Mouse (Mus musculus) stomach, embryonic 14.5 days (tissue): ENCODE results near the gene Twsg1. TPM values are rescaled to one million over a fixed set of nuclear protein-coding genes. Genes with fewer than 3 reads are reported as not detected.

ENCODE experiments used
- ATAC-seq: fragments of 200-750 bp; cut with Nextera tagmentation; 2 replicates; pipeline ENCODE4 v1.8.0; 2017; ENCODE audit warnings: low read depth, moderate TSS enrichment; ENCODE audit not compliant: insufficient number of reproducible peaks, insufficient read depth, low FRiP score
- H3K27ac ChIP-seq: fragments of 300-500 bp; sonication (generic); 2 replicates; pipeline ENCODE4 v1.5.1; 2014; ENCODE audit warnings: mild to moderate bottlenecking, low read length, moderate library complexity, mixed read lengths
- H3K27me3 ChIP-seq: fragments of 300-500 bp; sonication (generic); 2 replicates; pipeline ENCODE4 v1.6.1; 2014; ENCODE audit warnings: low read length, control low read depth, mixed read lengths; ENCODE audit not compliant: control insufficient read depth, insufficient read depth
- H3K36me3 ChIP-seq: fragments of 300-500 bp; sonication (generic); 2 replicates; pipeline ENCODE4 v1.6.1; 2014; ENCODE audit warnings: mild to moderate bottlenecking, control low read depth, low read length, moderate library complexity, mixed read lengths; ENCODE audit not compliant: control insufficient read depth, insufficient read depth
- H3K4me1 ChIP-seq: fragments of 300-500 bp; sonication (generic); 2 replicates; pipeline ENCODE4 v1.6.1; 2014; ENCODE audit warnings: low read length, control low read depth, mixed read lengths; ENCODE audit not compliant: control insufficient read depth, insufficient read depth
- H3K4me2 ChIP-seq: fragments of 300-500 bp; sonication (generic); replicated peaks from 2 replicates; pipeline ENCODE4 v1.6.1; 2014; ENCODE audit warnings: low read depth, low read length, control low read depth
- H3K4me3 ChIP-seq: fragments of 300-500 bp; sonication (generic); 2 replicates; pipeline ENCODE4 v1.5.1; 2014; ENCODE audit warnings: low read depth, low read length, control low read depth
- H3K9ac ChIP-seq: fragments of 300-500 bp; sonication (generic); replicated peaks from 2 replicates; pipeline ENCODE4 v1.6.1; 2014; ENCODE audit warnings: low read depth, mild to moderate bottlenecking, control low read depth, low read length, moderate library complexity, mixed read lengths
- H3K9me3 ChIP-seq: fragments of 300-500 bp; sonication (generic); 2 replicates; pipeline ENCODE4 v1.6.1; 2016; ENCODE audit warnings: low read depth, low read length, control low read depth; ENCODE audit not compliant: control insufficient read depth
- WGBS: fragments of 180-500 bp; shearing (Covaris S2); extraction: QIAGEN DNeasy Blood & Tissue Kit; methylation state at CpG from one replicate; pipeline ENCODE4 v1.1.7; 2014; 5-methylcytosine and 5-hydroxymethylcytosine counted together
- polyA plus RNA-seq: library from polyadenylated mRNA; unstranded; fragments of >200 nt; fragmentation: Nextera tagmentation; extraction: Ambion mirVana; gene quantifications from 2 replicates; pipeline ENCODE4 v1.2.1, GENCODE M21; 2014

Twsg1 gene
- polyA plus RNA-seq, 1 experiment from 2014 or later = 159 TPM

DNA sequence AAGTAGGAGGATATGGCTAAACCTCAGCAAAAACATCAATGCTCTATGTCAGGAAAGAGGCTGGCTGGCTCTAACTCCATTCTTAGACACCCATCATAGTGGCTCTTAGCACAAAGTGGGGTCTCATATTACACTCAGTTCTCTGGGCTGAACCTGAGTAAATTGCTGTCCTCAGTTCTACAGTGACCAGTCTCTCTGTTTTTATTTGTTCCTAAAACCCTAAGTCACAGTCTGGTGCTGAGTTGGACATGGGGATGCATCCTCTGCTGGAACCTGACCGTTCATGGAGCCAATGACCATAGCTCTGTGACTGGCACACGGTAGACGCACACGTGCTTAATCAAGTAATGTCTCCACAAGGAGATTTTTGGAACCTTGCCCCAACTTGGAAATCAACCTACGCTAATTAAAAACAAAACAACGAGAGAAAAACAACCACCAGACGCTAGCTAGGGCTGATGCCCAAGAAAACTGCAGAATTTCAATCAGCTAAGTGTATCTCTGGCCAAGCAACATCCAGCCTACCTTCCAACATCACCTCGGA lies 6.8 kb upstream of the Twsg1 start:
- no peak overlapping the region for H3K4me3 ChIP-seq
- ATAC-seq = no peak
- WGBS = 91% methylated on average over 8 of the region's 8 CpGs
- H3K4me2 ChIP-seq = no peak overlapping the region
- no peaks in the 10 kb centered on the region for H3K4me1 ChIP-seq
- no peaks in the 10 kb centered on the region for H3K36me3 ChIP-seq
- no peaks in the 10 kb centered on the region for H3K9me3 ChIP-seq
- no peak overlapping the region for H3K27ac ChIP-seq
- no peaks in the 10 kb centered on the region for H3K27me3 ChIP-seq
- H3K9ac ChIP-seq = no peak overlapping the region

- Histone ChIP-seq H3K4me3 (no peak overlapping the region), H3K36me3 (no peaks in the 10 kb centered on the region), H3K9me3 (no peaks in the 10 kb centered on the region), H3K4me1 (no peaks in the 10 kb centered on the region), H3K27ac (no peak overlapping the region), H3K4me2 (no peak overlapping the region), H3K9ac (no peak overlapping the region), H3K27me3 (no peaks in the 10 kb centered on the region)
- ATAC-seq = no peak
- WGBS = 73% methylated on average over 14 of the region's 14 CpGs
Observed at GRCm38 (mm10) chr17:65956993-65957781, 6.2 kb upstream of the Twsg1 start.

- H3K4me1 ChIP-seq = no peaks in the 10 kb centered on the region
- no peak overlapping the region for H3K27ac ChIP-seq
- H3K4me3 ChIP-seq = no peak overlapping the region
- WGBS = 83% methylated on average over 3 of the region's 3 CpGs
- H3K36me3 ChIP-seq = no peaks in the 10 kb centered on the region
- no peak for ATAC-seq
- no peak overlapping the region for H3K9ac ChIP-seq
- H3K27me3 ChIP-seq = no peaks in the 10 kb centered on the region
- H3K4me2 ChIP-seq = no peak overlapping the region
- H3K9me3 ChIP-seq = no peaks in the 10 kb centered on the region
Observed at GRCm38 (mm10) chr17:65956140-65956539, 5.1 kb upstream of the Twsg1 start.

- Histone ChIP-seq H3K9me3 (no peaks in the 10 kb centered on the region), H3K36me3 (no peaks in the 10 kb centered on the region), H3K4me1 (0 out of 2 replicates have a peak, but pooled peaks cover 3% of the 10 kb centered on the region), H3K4me3 (no peak overlapping the region), H3K9ac (no peak overlapping the region), H3K27me3 (no peaks in the 10 kb centered on the region), H3K27ac (no peak overlapping the region), H3K4me2 (no peak overlapping the region)
- ATAC-seq = no peak
- 55% methylated on average over 4 of the region's 4 CpGs for WGBS
Observed at GRCm38 (mm10) chr17:65953959-65954358, 2.9 kb upstream of the Twsg1 start.

DNA sequence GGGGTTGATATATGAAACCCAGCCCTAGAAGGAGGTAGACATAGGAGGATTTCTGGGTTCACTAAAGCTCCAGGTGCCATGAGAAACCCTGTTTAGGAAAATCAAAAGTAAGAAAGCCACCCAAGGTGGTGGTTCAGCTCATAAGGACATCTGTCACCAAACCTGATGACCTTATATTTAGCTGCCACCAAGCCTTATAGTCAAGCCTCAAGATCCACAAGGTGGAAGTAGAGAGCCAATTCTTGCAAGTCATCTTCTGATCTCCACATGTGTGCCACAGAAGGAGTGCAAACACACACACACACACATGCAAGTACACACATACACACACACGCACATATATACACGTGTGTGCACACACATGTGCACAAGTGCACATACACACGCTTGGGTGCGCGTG lies 1.1 kb upstream of the Twsg1 start:
- H3K9ac ChIP-seq = no peak overlapping the region
- H3K36me3 ChIP-seq = peaks cover 6% of the 10 kb centered on the region; the same call in 1 of the 2 replicates
- no peak overlapping the region for H3K4me3 ChIP-seq
- no peak overlapping the region for H3K27ac ChIP-seq
- no peaks in the 10 kb centered on the region for H3K9me3 ChIP-seq
- 82% methylated on average over 5 of the region's 5 CpGs for WGBS
- no peaks in the 10 kb centered on the region for H3K27me3 ChIP-seq
- ATAC-seq = no peak
- no peak overlapping the region for H3K4me2 ChIP-seq
- 0 out of 2 replicates have a peak, but pooled peaks cover 3% of the 10 kb centered on the region for H3K4me1 ChIP-seq

DNA sequence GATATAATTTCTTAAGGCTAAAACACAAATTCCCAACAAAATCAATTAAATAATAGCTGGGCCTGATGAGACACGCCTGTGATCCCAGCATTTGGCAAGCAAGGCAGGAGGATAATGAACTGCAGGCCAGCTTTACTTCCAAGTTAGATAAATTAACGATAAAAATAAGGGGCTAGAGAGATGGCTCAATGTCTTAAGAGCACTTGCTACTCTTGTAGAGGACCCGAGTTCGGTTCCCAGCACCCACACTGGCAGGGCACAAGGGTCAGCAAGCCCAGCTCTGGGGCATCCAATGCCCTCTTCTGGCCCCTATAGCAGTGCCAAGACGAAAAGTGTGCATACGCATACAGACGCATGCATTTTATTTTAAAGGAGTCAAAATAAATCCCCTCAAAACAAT lies 843 bp downstream of the Twsg1 start:
- no peaks in the 10 kb centered on the region for H3K27me3 ChIP-seq
- WGBS = 29% methylated on average over 7 of the region's 7 CpGs
- peaks cover 6% of the 10 kb centered on the region; the same call in 1 of the 2 replicates for H3K36me3 ChIP-seq
- 0 out of 2 replicates have a peak, but pooled peaks cover 3% of the 10 kb centered on the region for H3K4me1 ChIP-seq
- peak overlapping the region; percentile 93 for H3K9ac ChIP-seq
- H3K9me3 ChIP-seq = no peaks in the 10 kb centered on the region
- no peak for ATAC-seq
- H3K4me3 ChIP-seq = peak overlapping the region; percentile 91
- H3K27ac ChIP-seq = no peak overlapping the region
- H3K4me2 ChIP-seq = peak overlapping the region; percentile 74

GRCm38 (mm10) chr17:65947307-65947706 lies 3.7 kb downstream of the Twsg1 start:
- no peaks in the 10 kb centered on the region for H3K27me3 ChIP-seq
- no peaks in the 10 kb centered on the region for H3K9me3 ChIP-seq
- H3K27ac ChIP-seq = no peak overlapping the region
- peaks cover 8% of the 10 kb centered on the region; the same call in 1 of the 2 replicates for H3K4me1 ChIP-seq
- H3K4me2 ChIP-seq = no peak overlapping the region
- 83% methylated on average over 8 of the region's 8 CpGs for WGBS
- no peak for ATAC-seq
- no peak overlapping the region for H3K4me3 ChIP-seq
- no peak overlapping the region for H3K9ac ChIP-seq
- peaks cover 6% of the 10 kb centered on the region; the same call in 1 of the 2 replicates for H3K36me3 ChIP-seq

DNA sequence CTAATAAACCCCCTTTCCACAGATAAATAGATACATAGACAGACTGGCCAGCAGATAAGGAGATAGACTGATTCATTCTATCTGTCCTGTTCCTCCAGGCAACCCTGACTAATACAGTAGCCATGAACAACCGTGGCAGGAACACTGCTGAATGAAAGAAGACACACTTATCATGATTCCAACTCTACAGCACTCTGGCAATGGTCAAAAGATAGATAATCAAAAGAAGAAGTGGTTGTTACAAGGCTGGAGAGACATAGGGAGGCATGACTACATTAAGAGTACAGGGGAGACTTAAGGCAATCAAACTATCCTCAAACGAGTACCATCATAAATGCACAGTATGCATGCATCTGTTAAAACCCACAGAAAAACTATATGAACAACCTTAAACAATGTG lies 5.6 kb downstream of the Twsg1 start:
- Histone ChIP-seq H3K4me3 (no peak overlapping the region), H3K9me3 (no peaks in the 10 kb centered on the region), H3K27me3 (no peaks in the 10 kb centered on the region), H3K36me3 (peaks cover 6% of the 10 kb centered on the region; the same call in 1 of the 2 replicates), H3K4me2 (no peak overlapping the region), H3K9ac (no peak overlapping the region), H3K27ac (no peak overlapping the region), H3K4me1 (peaks cover 22% of the 10 kb centered on the region)
- 92% methylated on average over 2 of the region's 2 CpGs for WGBS
- no peak for ATAC-seq
